Mouse (Mus musculus) adrenal gland, adult 2 months (tissue): ENCODE results near the gene Col6a5. TPM values are rescaled to one million over a fixed set of nuclear protein-coding genes. Genes with fewer than 3 reads are reported as not detected.

Experiments used
- DNase-seq: peaks from one replicate; pipeline ENCODE4 v3.0.0; 2021
- polyA plus RNA-seq: library from polyadenylated mRNA; depleted of rRNA; stranded (reverse); fragments of >200 nt; gene quantifications from 2 replicates; pipeline ENCODE4 v1.2.3, GENCODE M21; 2012; rRNA removed
- total RNA-seq, 2 experiments: library from RNA; stranded (reverse); gene quantifications; 2 replicates each; pipeline ENCODE4 v1.2.3; 2021

The Col6a5 gene
- total and polyA plus RNA-seq, 3 experiments, result 0.30 to 5.8 (median 1.8) TPM

GRCm38 (mm10) chr9:105820711-105821110, 139.7 kb downstream of the Col6a5 start:
- DNase-seq, result no peak

- no peak for DNase-seq
Measured at GRCm38 (mm10) chr9:105819155-105819709, 141.2 kb downstream of the Col6a5 start.

- peak; percentile 27 for DNase-seq
Measured at GRCm38 (mm10) chr9:105814436-105814835, 146.0 kb downstream of the Col6a5 start.

- DNase-seq, result no peak
Measured at GRCm38 (mm10) chr9:105811458-105811857, 149.0 kb downstream of the Col6a5 start.

GRCm38 (mm10) chr9:105808920-105809505, 151.4 kb downstream of the Col6a5 start:
- DNase-seq, result no peak

Other genes starting within 250 kb of the Col6a5 start
- gene Col6a6, start 132.5 kb downstream of the Col6a5 start, total RNA-seq, result 1 to 10 TPM; 1.1 to 2.1 TPM
- 0.25 and 0.26 TPM in 2 replicates for gene Col6a6, start 132.5 kb downstream of the Col6a5 start, polyA plus RNA-seq
- under 1 TPM; 0.14 to 0.26 TPM for gene Col6a4, start 136.1 kb upstream of the Col6a5 start, total RNA-seq
- 0.03 and 0.31 TPM in 2 replicates for gene Col6a4, start 136.1 kb upstream of the Col6a5 start, polyA plus RNA-seq
- 1 to 10 TPM; 2.5 to 3.3 TPM for gene Glyctk, start 197.5 kb upstream of the Col6a5 start, total RNA-seq
- gene Glyctk, start 197.5 kb upstream of the Col6a5 start, polyA plus RNA-seq, result 2.5 and 3.2 TPM in 2 replicates
- gene Wdr82, start 210.3 kb upstream of the Col6a5 start, total RNA-seq, result 10 to 100 TPM; 66.8 to 75.8 TPM
- gene Wdr82, start 210.3 kb upstream of the Col6a5 start, polyA plus RNA-seq, result 50.5 and 67.4 TPM in 2 replicates
- gene Ppm1m, start 239.1 kb upstream of the Col6a5 start, total RNA-seq, result 100 to 1,000 TPM in 1 of 2 experiments, 10 to 100 TPM in 1; 84.6 to 135 TPM
- gene Ppm1m, start 239.1 kb upstream of the Col6a5 start, polyA plus RNA-seq, result 216 and 273 TPM in 2 replicates
- gene Twf2, start 242.5 kb upstream of the Col6a5 start, total RNA-seq, result 100 to 1,000 TPM in 1 of 2 experiments, 10 to 100 TPM in 1; 75.8 to 128 TPM
- 121 and 125 TPM in 2 replicates for gene Twf2, start 242.5 kb upstream of the Col6a5 start, polyA plus RNA-seq